Mouse (Mus musculus) erythroblast, embryonic 14.5 days (primary cell): ENCODE data around the gene Sprr2i.

Source experiments
- GATA1 ChIP-seq: IDR thresholded peaks from 2 replicates; pipeline ENCODE4 v1.6.1; 2012; ENCODE audit warnings: low read length, inconsistent platforms, mixed read lengths
- TAL1 ChIP-seq: IDR thresholded peaks from 3 replicates; pipeline ENCODE4 v1.6.1; 2012; ENCODE audit warnings: low read length, inconsistent platforms, mixed read lengths

- TF ChIP-seq GATA1 = no peak
- TF ChIP-seq TAL1 = no peak
Measured at GRCm38 (mm10) chr3:92417782-92418181, 10.0 kb downstream of the Sprr2i start, which contains the start of gene Sprr2j-ps.
